Mouse (Mus musculus) common myeloid progenitor, adult 5-6 weeks (primary cell): ENCODE data around the gene Trim32. TPM values are rescaled to one million over a fixed set of nuclear protein-coding genes. Genes with fewer than 3 reads are reported as not detected.

Experiments
- ATAC-seq: replicated peaks from 2 replicates; pipeline ENCODE4 v1.8.0; 2016; ENCODE audit warnings: low read depth, mild to moderate bottlenecking, moderate TSS enrichment, inconsistent platforms; ENCODE audit not compliant: poor library complexity, severe bottlenecking
- total RNA-seq: library from RNA; stranded (forward); fragments of 200-1000, 187-1606 nt; gene quantifications from 2 replicates; pipeline ENCODE4 v1.2.3, GENCODE M21; 2017

Gene Trim32
- 15.4 and 35.5 TPM in 2 replicates for total RNA-seq

DNA sequence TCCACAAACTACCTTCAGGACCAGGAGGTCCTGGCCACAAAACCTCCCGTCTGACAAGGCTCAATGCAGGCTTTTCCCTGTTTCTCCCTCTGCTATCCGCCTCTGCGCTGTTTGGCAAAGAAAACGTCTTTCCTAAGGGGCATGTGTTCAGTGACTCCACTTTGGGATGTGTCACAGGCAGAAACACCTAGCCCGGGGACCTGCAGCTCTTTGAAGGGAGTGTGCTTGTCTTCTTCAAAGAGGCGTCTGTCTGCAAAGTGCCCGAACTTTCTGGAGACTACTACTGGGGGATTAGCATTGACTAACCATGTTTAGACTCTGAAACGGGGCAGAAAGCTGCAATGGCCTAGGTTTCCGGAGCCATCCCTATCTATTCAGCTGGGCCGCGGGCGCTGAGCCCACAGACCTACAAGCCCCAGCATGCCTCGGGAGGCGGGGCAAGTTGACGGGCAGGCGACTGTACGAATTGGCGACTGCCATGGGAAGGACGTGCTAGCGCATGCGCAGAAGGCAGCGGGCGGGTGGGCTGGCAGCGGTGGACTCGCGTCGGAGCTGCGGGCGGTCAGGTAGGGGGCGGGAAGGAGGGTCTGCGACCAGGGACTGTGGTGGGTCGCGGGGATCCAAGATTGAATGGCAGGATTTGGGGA lies at the start of gene Trim32:
Gene Trim32 (plus strand): TSS at position 483 of the 647 bp plus-strand sequence.
- ATAC-seq, result peak; percentile 96

DNA sequence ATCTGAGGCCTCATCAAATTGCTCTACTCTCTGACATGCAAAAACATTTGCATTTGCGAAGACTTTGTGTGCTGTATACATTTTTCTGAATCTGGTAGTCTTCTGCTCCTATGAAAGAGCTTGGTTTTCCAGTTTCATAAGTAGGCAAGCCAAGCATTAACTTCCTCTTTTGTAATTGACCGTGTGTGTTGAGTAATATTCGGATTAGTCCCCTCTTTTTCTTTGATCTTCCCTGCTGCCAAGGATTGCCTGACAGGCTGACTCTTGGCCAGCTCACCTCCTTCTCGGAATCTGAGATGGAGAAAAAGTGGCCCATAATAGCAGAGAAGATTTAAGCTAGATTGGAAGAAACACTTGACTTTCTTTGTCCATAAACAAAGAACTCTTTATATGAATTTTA lies 39.3 kb upstream of the Trim32 start:
- 0 out of 2 replicates have a peak, but pooled peaks have one; percentile 56 for ATAC-seq

DNA sequence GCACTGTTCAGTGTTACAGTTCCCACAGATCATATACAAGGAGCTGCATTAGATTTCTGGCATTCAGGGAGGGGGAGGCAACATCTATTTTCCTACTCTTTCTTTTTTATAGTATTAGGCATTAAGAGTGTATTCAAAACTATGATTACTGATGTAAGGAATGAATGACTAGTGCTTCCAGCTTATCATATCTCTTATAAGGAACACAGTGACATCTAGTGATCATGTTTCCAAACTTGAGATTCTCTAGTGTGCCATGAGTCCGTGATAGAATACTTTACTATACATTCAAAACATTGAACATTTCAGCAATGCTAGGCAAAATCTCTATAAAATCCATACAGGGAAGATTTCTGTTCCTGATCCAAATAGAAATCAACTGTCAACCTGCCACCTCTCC lies 24.5 kb upstream of the Trim32 start:
- no peak for ATAC-seq

DNA sequence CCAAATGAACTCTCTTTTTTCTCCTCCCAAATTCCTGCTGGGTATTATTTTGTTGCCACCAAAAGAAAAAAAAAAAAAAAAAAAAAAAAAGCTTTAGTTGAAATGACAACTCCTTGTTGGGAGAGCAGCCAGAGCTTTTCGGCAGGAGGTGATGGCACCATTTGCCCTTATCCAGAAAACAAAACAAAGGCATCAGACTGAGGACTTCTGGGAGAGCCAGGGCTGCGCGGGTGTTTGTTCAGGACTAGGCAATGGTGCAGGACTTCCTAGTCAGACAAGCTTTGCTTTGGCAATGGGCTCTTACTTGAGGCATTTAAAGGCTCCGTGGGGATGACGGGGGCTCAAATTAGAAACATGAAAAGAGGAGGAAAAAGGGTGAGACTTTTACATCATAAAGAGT lies 17.8 kb upstream of the Trim32 start:
- ATAC-seq, result no peak

DNA sequence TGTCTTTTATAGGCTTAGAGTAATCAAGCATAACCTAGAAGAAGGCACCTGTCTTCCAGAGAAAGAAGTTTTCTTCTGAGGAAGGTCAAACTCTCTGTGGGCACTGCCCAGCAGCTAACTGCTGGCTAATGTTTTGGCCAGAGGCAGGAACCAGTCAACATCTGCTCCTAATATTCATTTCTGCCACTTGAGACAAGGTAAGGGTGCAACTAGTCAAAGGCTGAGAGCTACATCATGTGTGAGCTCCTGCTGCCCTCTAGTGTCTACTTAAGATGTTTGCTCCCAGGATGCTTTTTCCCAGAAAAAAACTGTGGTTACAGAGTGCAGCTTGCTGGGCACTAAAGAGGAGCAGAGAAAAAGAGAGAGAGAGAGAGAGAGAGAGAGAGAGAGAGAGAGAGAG lies 15.0 kb upstream of the Trim32 start:
- ATAC-seq, result peak; percentile 96

DNA sequence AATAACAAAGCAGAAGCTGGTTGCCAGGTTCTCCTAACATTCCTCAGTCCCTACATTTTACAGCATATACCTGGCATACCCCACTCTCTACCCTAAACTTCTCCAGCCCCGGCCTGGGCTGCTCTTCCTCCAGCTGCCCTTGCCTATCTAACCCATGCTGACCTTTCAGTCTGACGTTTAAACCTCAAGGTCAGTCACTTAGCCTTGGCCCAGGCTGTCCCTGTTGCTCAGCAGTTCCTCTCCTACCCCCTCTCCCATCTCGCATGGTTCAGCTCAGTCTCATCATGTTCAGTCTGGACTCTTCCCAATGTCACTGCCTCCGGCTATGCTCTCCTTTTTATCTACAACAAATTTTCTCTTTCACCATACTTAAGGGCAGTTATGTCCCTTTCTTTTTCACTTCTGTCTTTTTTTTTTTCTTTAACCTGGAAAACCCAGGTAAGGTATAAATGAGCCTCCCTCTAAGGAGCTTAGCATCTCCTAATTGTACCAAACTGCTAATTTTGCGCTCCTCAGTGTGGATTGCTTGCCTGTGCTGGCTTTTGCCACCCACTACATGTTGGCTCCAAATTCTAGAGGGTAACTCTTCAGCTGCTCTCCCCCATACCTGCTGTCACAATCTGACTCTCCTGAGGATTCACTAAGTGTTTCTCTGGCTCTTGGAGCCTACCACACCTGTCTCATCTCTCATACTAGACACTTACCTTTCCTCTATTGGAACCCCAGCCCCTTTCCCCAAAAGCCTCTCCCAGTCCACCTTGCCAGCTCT lies 10.0 kb upstream of the Trim32 start:
- ATAC-seq, result no peak

DNA sequence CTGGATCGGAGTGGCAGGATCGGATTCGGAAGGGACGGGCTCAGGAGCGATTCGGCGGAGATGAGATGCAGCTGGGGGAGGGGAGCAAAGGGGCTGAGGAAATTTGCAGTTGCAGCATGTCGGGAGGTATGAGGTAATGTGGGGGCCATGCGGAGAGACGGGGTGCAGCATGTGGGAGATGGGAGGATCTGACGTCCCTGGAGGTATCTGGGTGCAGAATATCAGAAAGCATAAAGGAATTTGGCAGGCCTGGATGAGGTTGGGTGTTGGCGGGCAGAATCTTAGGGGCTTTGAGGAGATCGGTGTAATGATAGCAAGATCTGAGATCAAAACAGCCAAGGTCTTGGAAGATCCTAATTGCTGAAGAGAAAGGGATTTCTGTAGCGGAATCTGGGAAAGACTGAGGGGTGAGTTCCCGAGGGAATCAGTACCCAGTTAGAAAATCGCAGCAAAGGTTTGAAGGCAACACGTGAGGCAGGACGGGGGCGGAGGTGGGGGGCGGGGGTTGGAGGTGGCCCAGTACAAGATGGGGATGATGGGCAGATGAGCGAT lies 441 bp downstream of the Trim32 start:
- ATAC-seq, result peak; percentile 56

DNA sequence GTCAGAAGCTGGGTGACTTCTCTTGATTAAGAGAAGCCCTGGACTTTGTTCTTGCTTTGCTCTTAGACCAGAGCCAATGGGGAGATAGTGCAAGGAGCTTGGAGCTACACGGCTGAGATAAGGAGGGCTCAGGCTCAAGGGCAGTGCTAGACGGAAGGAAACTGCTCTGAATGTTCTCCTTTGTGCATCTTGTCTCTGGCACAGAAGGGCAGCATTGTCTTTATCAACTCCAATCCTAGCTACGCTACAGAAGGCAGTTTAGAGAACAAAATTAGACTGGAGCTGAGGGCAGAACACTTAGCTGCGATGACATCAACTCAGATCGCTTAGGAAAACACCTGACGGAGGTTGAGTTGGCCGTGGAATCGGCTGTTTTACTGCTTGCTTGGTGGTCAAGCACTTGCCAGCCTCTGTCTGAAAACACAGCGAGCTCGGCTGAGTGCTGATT lies 2.4 kb downstream of the Trim32 start:
- ATAC-seq, result no peak

DNA sequence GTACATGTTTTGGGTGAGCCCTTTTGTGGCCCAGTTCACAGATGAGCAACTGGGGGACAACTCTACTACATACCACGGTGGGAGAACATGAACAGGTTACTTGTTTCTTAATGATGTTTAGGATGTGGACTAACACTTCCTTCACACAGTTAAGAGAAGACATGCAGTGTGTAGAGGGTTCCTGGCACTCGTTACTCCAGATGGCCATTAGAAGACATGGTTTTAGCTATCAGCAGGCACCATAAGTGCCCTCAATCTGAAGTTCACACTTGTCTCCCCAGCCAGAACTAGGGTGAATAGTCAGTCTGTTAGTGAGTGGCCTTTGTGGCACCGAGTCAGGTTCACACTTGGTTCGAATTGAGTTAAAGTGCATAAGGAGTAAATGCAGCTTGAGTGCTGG lies 3.3 kb downstream of the Trim32 start:
- ATAC-seq, result no peak

DNA sequence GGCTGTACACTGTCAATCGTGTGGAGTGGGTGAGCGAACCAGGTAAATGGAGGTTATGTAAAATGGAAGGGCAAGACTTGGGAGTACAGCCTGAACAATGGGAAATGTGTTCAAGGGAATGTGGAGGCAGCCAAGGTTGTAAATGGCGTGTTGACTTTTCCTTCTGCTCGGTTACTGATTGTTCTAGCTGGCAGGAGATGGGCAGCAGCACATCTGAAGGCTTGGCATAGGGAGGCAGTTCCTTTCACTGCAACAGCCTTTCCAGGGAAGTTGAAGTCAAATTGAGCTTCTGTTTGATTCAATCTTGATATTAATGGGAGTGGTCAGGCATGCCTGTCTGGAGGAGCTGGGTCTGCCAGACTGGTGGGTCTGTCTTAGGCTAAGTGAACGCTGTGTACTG lies 5.5 kb downstream of the Trim32 start:
- ATAC-seq, result no peak

DNA sequence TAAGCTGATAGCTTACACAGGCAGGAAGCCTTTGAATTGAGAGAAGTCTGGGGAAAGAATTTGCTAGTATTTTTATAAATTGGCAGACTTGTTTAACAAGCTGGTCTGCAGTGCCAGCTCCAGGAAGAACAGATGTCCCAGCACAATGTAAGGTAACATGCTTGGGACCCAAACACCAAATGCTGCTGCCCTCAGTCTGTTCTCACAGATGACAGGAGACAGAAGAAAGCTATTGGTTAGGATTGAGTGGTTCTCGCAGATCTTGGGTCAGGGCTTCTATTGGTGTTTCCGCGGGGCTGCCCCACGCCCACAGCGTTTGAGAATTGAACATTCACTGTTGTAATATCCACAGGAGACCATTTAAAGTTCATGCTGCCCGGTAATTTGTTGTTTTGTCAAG lies 6.1 kb downstream of the Trim32 start:
- ATAC-seq, result no peak

DNA sequence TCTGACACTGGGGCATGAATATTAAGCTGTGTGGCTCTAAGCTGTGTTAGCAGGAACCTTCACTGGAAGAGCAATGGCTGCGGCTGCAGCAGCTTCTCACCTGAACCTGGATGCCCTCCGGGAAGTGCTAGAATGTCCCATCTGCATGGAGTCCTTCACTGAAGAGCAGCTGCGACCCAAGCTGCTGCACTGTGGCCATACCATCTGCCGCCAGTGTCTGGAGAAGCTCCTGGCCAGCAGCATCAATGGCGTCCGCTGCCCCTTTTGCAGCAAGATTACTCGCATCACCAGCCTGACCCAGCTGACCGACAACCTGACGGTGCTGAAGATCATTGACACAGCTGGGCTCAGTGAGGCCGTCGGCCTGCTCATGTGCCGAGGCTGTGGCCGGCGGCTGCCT lies 8.3 kb downstream of the Trim32 start:
- ATAC-seq, result no peak

DNA sequence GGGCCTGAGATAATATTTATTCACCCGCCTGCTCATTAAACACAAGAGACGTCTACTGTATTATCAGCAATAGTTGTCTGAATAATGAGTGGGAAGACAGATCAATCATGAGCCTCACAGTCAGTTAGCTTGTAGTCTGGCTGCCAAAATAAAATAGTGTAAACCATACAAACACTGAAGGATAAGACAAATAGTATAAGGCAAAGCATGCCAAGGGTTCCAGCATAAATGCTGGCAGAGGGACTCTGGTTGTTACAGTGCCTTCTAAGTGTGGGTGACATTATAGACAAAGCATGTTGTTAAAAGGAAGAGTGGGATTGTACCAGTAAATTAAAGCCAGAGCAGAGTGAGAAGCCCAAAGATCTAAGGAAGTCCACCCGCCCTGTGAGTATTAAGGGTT lies 15.3 kb downstream of the Trim32 start:
- no peak for ATAC-seq

DNA sequence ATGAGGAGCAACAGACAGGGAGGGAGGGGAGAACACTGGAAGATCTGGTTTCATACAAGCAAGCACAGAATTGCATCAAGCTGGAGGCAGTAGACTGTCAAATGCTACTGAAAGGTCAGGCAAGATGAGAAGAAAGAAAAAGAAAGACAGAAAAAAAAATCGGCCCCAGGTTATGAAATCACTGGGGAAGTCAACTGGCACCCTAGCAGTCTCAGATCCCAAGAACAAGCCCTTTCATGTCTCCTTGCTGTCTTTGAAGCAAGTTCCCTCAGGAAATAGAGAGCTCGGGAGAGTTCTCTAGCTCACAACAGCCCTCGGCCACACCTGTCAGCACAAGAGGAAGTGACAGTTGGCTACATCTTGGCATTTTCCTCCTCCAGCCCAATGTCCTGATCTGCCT lies 33.4 kb downstream of the Trim32 start:
- no peak for ATAC-seq

DNA sequence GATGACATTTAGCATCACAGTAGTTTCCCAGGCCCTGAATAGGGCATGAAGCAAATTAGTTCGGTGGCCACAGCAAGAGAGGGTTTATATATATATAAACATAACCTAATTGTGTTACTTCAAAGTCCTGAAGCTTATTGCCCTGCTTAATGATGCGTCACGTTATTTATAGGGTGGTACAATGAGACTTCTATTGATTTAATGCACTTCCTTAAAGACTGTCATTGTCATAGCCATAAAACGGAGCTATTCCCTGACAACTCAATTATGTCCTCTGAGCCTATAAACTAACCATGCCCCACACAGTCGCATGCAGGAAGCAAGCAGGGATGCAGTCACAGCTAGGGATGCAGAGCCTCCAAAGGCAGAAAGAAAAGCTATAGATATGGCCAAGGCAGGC lies 37.8 kb downstream of the Trim32 start:
- no peak for ATAC-seq

DNA sequence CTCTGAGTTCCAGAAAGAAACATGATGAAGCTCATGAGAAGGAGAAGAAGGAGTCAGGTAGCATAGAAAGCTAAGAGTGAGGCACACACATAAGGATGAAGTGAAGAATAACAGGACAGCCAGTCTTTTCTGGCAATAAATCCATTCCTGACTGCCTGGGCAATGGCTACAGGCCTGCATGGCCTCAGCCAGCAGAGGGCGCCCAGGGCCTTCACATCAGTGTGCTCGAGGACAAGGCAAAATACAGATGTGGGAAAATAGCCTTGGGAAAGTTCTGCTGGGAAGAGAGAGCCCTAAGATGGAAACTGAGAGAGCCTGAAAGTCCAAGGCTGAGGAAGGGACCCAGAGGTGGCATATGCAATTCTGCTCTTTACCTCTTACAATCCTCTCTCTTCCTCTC lies 49.9 kb downstream of the Trim32 start:
- 0 out of 2 replicates have a peak, but pooled peaks have one; percentile 58 for ATAC-seq

DNA sequence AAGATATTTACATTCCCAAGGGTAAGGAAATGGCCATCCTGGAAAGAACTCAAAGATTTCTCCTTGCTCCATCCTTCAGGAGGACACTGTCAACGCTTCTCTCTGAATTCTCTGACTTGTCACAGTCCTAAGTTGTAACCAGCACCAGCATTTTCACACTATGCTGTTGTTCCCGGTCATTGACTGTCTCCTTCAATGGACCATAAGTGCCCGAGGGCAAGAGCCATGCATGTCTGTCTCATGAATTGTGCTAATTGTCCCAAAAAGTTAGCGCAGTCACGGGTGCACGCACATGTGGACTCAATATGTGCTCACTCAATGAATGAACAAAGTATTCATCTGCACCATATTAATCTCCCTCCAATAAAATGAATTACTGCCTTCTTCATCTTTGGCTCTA lies 58.4 kb downstream of the Trim32 start:
- no peak for ATAC-seq
